Mouse (Mus musculus) thymus, postnatal 36 days (tissue): ENCODE results near the gene Cacna2d3.

Experiments used
- DNase-seq, 2 experiments: peaks; one replicate each; pipeline ENCODE4 v3.0.0; 2022; ENCODE audit warnings: mixed read lengths in 2 of 2

The Cacna2d3 gene

GRCm38 (mm10) chr14:29385500-29385899 is 336.2 kb downstream of the Cacna2d3 start:
- no peak for DNase-seq

- no peak for DNase-seq
Measured at GRCm38 (mm10) chr14:29382786-29383185, 338.9 kb downstream of the Cacna2d3 start.

GRCm38 (mm10) chr14:29366911-29367310 is 354.8 kb downstream of the Cacna2d3 start:
- DNase-seq = no peak

DNA sequence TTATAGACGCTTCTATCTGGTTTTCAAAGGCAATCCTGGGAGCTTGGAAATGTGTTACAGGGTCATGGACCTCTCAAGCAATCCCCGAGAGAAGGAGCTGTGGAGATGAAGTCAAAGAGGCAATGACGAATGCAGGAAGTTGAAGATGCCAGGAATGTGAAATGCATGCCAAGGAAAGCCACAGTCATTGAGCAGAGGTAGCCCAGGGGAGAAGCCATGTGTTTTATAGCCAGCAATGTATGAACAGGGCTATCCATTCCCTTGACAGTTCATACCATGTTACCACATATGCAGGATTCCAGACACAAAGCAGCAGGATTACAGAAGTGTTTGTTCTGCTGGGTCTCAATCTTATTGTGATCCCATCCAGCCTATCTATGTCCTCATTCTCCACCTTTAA is 359.2 kb downstream of the Cacna2d3 start:
- DNase-seq = no peak

GRCm38 (mm10) chr14:29350627-29351026 is 371.0 kb downstream of the Cacna2d3 start:
- DNase-seq = no peak

DNA sequence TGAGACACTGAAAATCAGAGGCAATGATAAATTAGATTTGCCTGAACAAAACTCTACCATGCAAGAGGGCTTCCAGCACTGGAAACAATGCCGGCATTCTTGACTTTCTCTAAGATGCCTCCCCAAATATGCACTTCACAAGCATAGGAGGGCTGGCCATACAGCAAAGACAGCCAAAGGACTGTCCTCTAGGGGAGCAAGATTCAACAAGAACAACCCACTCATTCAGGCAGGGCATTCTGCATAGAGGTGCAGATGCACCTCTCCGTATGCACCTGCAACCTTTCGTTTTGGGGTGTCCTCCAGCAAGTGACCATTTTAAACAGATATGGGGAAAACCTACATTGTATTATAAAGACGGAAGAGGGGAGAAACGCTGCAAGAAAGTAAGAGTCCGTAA is 380.1 kb downstream of the Cacna2d3 start:
- DNase-seq = no peak

- DNase-seq = no peak
Measured at GRCm38 (mm10) chr14:29340728-29341127, 380.9 kb downstream of the Cacna2d3 start.

DNA sequence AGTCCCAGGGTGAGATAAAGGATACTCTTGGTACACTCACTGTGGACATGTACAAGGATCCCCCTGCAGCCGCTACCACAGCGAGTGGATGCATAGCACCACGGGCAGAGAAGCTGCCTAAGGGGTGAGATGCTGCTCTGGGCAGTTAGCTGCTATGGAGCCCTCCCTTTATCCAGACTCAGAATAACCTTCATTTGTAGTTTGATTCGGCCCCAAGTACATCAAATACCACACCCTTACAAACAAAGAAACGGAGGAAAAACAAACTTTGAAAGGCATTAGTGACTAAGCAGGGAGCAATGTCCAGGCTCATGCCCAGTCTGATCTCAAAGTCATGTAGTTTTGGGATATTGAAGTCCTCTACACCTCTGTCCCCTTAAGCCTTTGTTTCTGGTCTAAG is 386.8 kb downstream of the Cacna2d3 start:
- no peak for DNase-seq

- no peak for DNase-seq
Measured at GRCm38 (mm10) chr14:29334216-29334615, 387.4 kb downstream of the Cacna2d3 start.

DNA sequence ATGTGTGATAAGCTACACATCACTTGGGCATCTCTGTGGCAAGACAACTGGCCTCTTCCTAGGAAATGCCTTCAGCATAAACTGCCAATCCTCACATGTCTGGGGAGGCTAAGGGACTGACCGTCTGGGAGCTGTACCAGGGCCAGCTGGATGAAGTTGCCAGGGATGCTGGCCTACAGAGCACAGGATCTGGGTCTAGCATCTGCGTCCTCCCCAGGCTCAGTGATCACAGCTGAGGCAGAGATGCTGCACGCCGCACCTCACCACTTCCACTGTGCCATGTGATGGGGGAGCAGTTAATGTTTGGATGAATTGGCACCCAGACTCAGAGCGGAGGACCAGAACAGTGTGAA is 397.3 kb downstream of the Cacna2d3 start:
- DNase-seq = no peak

- no peak for DNase-seq
Measured at GRCm38 (mm10) chr14:29323718-29324429, 397.8 kb downstream of the Cacna2d3 start.

- DNase-seq = no peak
Measured at GRCm38 (mm10) chr14:29313431-29313830, 408.2 kb downstream of the Cacna2d3 start.

DNA sequence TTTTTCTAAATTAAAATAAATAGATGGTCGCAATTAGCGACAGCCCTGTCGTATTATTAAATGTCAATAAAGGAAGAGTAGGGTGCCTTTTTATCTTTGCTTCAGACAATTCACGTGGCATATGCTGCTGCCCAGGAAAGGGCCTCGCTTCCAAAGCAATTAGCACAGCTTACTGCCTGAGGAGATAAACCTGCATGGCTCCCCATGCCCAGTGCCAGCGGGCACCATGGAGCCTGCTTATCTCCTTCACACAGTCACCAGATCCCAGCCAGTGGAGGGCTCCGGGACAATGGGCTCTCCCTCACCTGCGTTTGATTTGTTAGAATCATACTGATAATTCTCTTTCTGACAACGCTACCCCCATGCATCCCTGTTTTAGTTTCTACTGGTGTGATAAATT is 416.0 kb downstream of the Cacna2d3 start:
- no peak for DNase-seq

DNA sequence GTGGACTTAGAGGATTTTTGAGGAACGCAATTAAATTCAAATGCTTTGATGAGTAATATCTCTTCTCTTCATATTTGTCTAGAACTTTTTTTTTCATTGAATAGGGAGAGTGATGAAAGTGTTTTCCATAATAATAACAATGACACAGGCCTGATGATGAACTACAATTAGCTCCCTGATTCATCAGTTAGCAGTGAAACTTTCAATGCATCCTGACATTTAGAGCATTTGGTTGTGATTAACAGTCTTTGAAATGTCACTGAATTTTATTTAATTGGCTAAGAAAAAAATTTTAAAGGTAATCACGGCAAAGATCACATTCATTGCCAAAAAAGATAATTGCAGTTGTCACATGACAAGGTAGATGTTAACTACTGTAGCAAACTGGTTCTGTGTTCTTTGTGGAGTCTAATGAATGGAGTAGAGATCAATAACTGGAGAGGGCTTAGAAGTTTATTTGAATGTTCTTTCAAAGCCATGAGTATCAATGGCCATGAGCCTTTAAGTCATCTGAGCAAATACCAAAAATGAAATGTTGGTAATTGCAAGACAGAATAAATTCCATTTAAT is 425.4 kb downstream of the Cacna2d3 start:
- no peak for DNase-seq

GRCm38 (mm10) chr14:29278901-29279300 is 442.8 kb downstream of the Cacna2d3 start:
- no peak for DNase-seq

- no peak for DNase-seq
Measured at GRCm38 (mm10) chr14:29278401-29278800, 443.3 kb downstream of the Cacna2d3 start.

- no peak for DNase-seq
Measured at GRCm38 (mm10) chr14:29277701-29278100, 444.0 kb downstream of the Cacna2d3 start.

GRCm38 (mm10) chr14:29273890-29274289 is 447.8 kb downstream of the Cacna2d3 start:
- no peak for DNase-seq

GRCm38 (mm10) chr14:29270541-29270940 is 451.1 kb downstream of the Cacna2d3 start:
- no peak for DNase-seq

GRCm38 (mm10) chr14:29269816-29270215 is 451.8 kb downstream of the Cacna2d3 start:
- no peak for DNase-seq

- no peak for DNase-seq
Measured at GRCm38 (mm10) chr14:29268609-29269008, 453.1 kb downstream of the Cacna2d3 start.

- no peak for DNase-seq
Measured at GRCm38 (mm10) chr14:29267233-29267874, 454.3 kb downstream of the Cacna2d3 start.

GRCm38 (mm10) chr14:29260621-29261020 is 461.0 kb downstream of the Cacna2d3 start:
- DNase-seq = no peak

DNA sequence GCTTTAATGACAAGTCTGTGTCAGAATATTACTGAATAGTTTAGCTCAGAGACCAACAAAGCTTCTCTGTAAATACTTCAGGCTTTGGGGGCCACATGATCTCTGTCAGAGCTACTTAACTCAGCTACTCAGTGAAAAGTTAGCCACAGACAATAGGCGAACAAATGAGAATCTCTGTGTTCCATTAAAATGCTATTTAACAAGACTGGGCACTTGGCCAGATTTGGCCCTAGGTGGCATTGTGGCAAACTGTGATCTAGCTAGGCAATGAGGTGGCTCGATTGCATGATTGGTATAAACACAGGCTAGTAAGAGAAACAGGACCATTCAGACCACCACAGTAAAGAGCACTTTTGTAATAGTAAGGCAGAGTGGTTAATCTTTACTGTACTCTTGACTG is 478.1 kb downstream of the Cacna2d3 start:
- no peak for DNase-seq
